Mouse (Mus musculus) CD4-positive, CD25-positive, alpha-beta regulatory T cell, adult 4 months (primary cell): ENCODE data around the gene Ptprn2. TPM values are rescaled to one million over a fixed set of nuclear protein-coding genes. Genes with fewer than 3 reads are reported as not detected.

ENCODE experiments used
- ATAC-seq: one replicate; pipeline ENCODE4 v1.8.0; 2017
- polyA plus RNA-seq, 2 experiments: library from polyadenylated mRNA; unstranded; fragments of 100-300 nt; shearing (Covaris generic); gene quantifications; one replicate each; pipeline ENCODE4 v1.2.1; 2017

The Ptprn2 gene
- polyA plus RNA-seq, 2 experiments from 2014 or later: not detected

GRCm38 (mm10) chr12:116788346-116788745 lies 302.8 kb downstream of the Ptprn2 start:
- ATAC-seq: no peak

- ATAC-seq: no peak
Observed at GRCm38 (mm10) chr12:116803331-116803730, 317.8 kb downstream of the Ptprn2 start.

- no peak for ATAC-seq
Observed at GRCm38 (mm10) chr12:116804712-116805111, 319.2 kb downstream of the Ptprn2 start.

GRCm38 (mm10) chr12:116805129-116805809 lies 319.7 kb downstream of the Ptprn2 start:
- ATAC-seq: no peak

GRCm38 (mm10) chr12:116806089-116806488 lies 320.6 kb downstream of the Ptprn2 start:
- no peak for ATAC-seq

GRCm38 (mm10) chr12:116813012-116813411 lies 327.5 kb downstream of the Ptprn2 start:
- no peak for ATAC-seq

GRCm38 (mm10) chr12:116819836-116820235 lies 334.3 kb downstream of the Ptprn2 start:
- no peak for ATAC-seq

- ATAC-seq: no peak
Observed at GRCm38 (mm10) chr12:116823341-116823740, 337.8 kb downstream of the Ptprn2 start.

GRCm38 (mm10) chr12:116827748-116828147 lies 342.2 kb downstream of the Ptprn2 start:
- no peak for ATAC-seq

GRCm38 (mm10) chr12:116838611-116839192 lies 353.2 kb downstream of the Ptprn2 start:
- no peak for ATAC-seq

GRCm38 (mm10) chr12:116842723-116843272 lies 357.3 kb downstream of the Ptprn2 start:
- no peak for ATAC-seq

GRCm38 (mm10) chr12:116846220-116846619 lies 360.7 kb downstream of the Ptprn2 start:
- ATAC-seq: no peak

GRCm38 (mm10) chr12:116847021-116847420 lies 361.5 kb downstream of the Ptprn2 start:
- no peak for ATAC-seq

- ATAC-seq: no peak
Observed at GRCm38 (mm10) chr12:116856307-116856706, 370.8 kb downstream of the Ptprn2 start.

GRCm38 (mm10) chr12:116861360-116862017 lies 376.0 kb downstream of the Ptprn2 start:
- ATAC-seq: no peak

GRCm38 (mm10) chr12:116863291-116863899 lies 377.9 kb downstream of the Ptprn2 start:
- no peak for ATAC-seq

- no peak for ATAC-seq
Observed at GRCm38 (mm10) chr12:116873866-116874585, 388.5 kb downstream of the Ptprn2 start.

- no peak for ATAC-seq
Observed at GRCm38 (mm10) chr12:116887496-116888281, 402.2 kb downstream of the Ptprn2 start.

GRCm38 (mm10) chr12:116888856-116889255 lies 403.3 kb downstream of the Ptprn2 start:
- ATAC-seq: no peak

- no peak for ATAC-seq
Observed at GRCm38 (mm10) chr12:116892584-116892983, 407.1 kb downstream of the Ptprn2 start.

GRCm38 (mm10) chr12:116896651-116897050 lies 411.1 kb downstream of the Ptprn2 start:
- no peak for ATAC-seq

GRCm38 (mm10) chr12:116901773-116902172 lies 416.3 kb downstream of the Ptprn2 start:
- ATAC-seq: no peak
